Mouse (Mus musculus) hindbrain, embryonic 15.5 days (tissue): ENCODE data around the gene Nrxn1. TPM values are rescaled to one million over a fixed set of nuclear protein-coding genes. Genes with fewer than 3 reads are reported as not detected.

Source experiments
- ATAC-seq: fragments of 200-750 bp; cut with Nextera tagmentation; 2 replicates; pipeline ENCODE4 v1.8.0; 2017; ENCODE audit warnings: low read depth, moderate number of reproducible peaks, moderate TSS enrichment; ENCODE audit not compliant: low FRiP score
- H3K27ac ChIP-seq: fragments of 300-500 bp; sonication (generic); replicated peaks from 2 replicates; pipeline ENCODE4 v1.5.1; 2015; ENCODE audit warnings: mild to moderate bottlenecking, inconsistent platforms
- H3K27me3 ChIP-seq: fragments of 300-500 bp; sonication (generic); 2 replicates; pipeline ENCODE4 v1.6.1; 2015; ENCODE audit warnings: control low read depth, inconsistent platforms
- H3K36me3 ChIP-seq: fragments of 300-500 bp; sonication (generic); 2 replicates; pipeline ENCODE4 v1.6.1; 2015; ENCODE audit warnings: control low read depth, inconsistent platforms
- H3K4me1 ChIP-seq: fragments of 300-500 bp; sonication (generic); replicated peaks from 2 replicates; pipeline ENCODE4 v1.6.1; 2015; ENCODE audit warnings: control low read depth, inconsistent platforms
- H3K4me2 ChIP-seq: fragments of 300-500 bp; sonication (generic); 2 replicates; pipeline ENCODE4 v1.6.1; 2015; ENCODE audit warnings: moderate library complexity, mild to moderate bottlenecking, inconsistent platforms
- H3K4me3 ChIP-seq: fragments of 300-500 bp; sonication (generic); 2 replicates; pipeline ENCODE4 v1.5.1; 2015; ENCODE audit warnings: mild to moderate bottlenecking, inconsistent platforms
- H3K9ac ChIP-seq: fragments of 300-500 bp; sonication (generic); 2 replicates; pipeline ENCODE4 v1.6.1; 2015; ENCODE audit warnings: inconsistent platforms
- H3K9me3 ChIP-seq: fragments of 300-500 bp; sonication (generic); 2 replicates; pipeline ENCODE4 v1.6.1; 2016; ENCODE audit warnings: control low read depth, inconsistent platforms
- whole genome bisulfite sequencing: fragments of 180-500 bp; shearing (Covaris S2); methylation state at CpG from one replicate; pipeline ENCODE4 v1.1.7; 2015; 5-methylcytosine and 5-hydroxymethylcytosine counted together
- polyA plus RNA-seq: library from polyadenylated mRNA; unstranded; fragments of >200 nt; fragmentation: Nextera tagmentation; extraction: Ambion mirVana; gene quantifications from 2 replicates; pipeline ENCODE4 v1.2.1, GENCODE M21; 2015

Nrxn1 gene
- polyA plus RNA-seq, 1 experiment from 2014 or later: 241 TPM

DNA sequence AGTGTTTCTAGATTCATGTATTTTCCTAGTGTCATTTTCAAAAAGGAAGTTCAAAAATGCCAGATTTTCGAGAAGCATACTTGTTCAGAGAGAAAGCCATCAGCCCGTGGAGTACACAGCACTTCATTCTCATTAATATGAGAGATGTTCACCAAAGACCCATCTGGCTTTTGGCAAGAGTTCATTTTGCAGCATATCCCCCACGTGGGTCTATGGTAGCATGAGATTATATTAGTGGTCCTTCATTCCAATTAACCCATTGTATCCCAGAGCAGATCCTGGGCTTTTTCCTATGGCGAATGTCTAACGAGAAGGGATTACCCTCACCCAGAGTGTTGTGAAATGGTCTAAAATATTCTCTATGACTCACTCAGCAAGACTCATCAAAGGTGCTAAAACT is 1032.0 kb downstream of the Nrxn1 start:
- peak; percentile 63; the same call in 1 of the 2 replicates for ATAC-seq

DNA sequence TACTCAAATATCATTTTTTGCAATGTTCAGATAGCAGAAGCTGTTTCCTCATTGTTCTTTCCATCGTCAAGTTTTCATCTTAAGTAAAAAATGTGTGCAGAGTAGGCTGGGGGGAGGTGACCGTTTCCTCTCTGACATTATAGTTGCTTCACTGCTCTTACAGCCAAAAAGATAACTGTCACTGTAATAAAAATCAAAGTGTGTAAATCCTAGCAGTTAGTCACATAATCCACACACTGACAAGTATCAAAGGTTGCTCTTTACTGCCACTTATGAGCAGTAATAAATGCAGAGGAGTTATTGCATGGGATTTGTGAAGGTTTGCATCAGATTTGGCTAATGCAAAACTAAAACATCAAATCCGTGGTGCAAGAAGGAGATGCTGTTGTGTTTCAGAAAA is 1032.7 kb downstream of the Nrxn1 start:
- H3K27ac ChIP-seq: peak overlapping the region; percentile 72

More for the DNA sequence above, 1032.0 kb downstream of the Nrxn1 start:
- H3K9me3 ChIP-seq: no peaks in the 10 kb centered on the region
- H3K9ac ChIP-seq: no peak overlapping the region
- H3K4me3 ChIP-seq: no peak overlapping the region
- no peak overlapping the region for H3K4me2 ChIP-seq
- WGBS: 29% methylated on average over 5 of the region's 5 CpGs
- no peak overlapping the region for H3K27ac ChIP-seq
- peaks cover 22% of the 10 kb centered on the region for H3K4me1 ChIP-seq
- H3K27me3 ChIP-seq: no peaks in the 10 kb centered on the region
- H3K36me3 ChIP-seq: no peaks in the 10 kb centered on the region

DNA sequence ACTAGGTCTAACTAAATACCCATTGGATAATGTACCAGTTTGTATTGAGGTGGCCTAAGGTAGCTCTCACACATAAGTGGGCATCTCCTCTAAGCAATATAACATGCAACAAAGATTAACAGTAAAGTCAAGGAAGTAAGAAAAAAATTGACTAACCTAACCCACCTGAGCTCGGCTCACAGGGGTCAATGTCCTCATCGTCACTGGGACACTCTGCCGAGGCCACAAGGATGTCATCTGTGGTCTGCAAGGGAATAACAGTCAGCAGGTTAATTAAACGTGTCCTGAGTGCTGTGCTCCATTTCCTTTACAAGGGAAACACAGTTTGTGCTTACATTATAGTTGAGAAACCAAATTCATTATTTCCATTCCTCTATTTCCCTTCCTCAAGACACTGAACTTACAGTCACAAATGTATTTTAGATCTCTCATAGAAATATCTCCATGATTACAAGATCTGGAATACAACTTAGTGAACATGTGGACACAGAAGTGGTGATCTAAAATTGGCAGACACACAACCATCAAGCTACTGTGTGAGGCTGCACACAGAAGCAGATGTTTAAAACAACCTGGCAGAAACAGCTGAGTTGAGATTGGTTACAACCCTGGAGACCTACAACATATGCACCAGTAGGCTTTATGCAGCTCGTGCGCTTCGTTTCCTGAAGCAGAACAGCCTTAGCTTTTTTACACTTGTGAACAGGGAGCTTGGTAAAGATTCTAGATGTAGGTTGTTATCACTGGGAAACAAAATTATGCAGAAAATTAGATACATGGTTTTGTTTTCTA is 1033.4 kb downstream of the Nrxn1 start:
- Histone ChIP-seq H3K9me3 (no peaks in the 10 kb centered on the region), H3K4me2 (no peak overlapping the region), H3K27me3 (no peaks in the 10 kb centered on the region), H3K4me3 (no peak overlapping the region), H3K9ac (no peak overlapping the region), H3K27ac (0 out of 2 replicates have a peak overlapping the region, but pooled peaks have one; percentile 7), H3K4me1 (peaks cover 22% of the 10 kb centered on the region), H3K36me3 (no peaks in the 10 kb centered on the region)
- ATAC-seq: peak; percentile 59; the same call in 1 of the 2 replicates
- WGBS: 47% methylated on average over 7 of the region's 7 CpGs

More for the DNA sequence above, 1032.7 kb downstream of the Nrxn1 start:
- Histone ChIP-seq H3K9ac (no peak overlapping the region), H3K36me3 (no peaks in the 10 kb centered on the region), H3K4me2 (no peak overlapping the region), H3K4me3 (no peak overlapping the region), H3K9me3 (no peaks in the 10 kb centered on the region), H3K4me1 (peaks cover 22% of the 10 kb centered on the region), H3K27me3 (no peaks in the 10 kb centered on the region)
- 32% methylated on average over 3 of the region's 3 CpGs for WGBS
- no peak for ATAC-seq

DNA sequence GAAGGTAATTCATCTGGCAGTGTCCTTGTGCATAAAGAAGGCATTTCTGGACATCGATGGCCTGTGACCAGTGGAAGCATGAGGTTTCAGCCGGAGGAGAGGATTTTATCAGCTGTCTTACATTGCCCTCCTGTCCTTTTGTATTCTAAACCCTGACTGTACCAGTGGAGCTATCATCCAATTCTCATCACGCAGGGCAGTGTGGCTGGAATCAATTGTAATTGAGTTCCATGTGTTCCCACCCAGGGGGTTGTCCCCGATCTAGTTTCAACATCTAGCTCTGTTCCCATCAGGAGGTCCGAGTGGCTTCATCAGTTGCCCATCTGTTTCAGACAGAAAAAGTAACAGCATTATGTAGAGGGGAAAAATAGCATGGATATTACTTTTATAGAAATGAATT is 1038.6 kb downstream of the Nrxn1 start:
- Histone ChIP-seq H3K4me1 (peaks cover 1% of the 10 kb centered on the region; the same call in 1 of the 2 replicates), H3K36me3 (no peaks in the 10 kb centered on the region), H3K9me3 (no peaks in the 10 kb centered on the region), H3K27me3 (no peaks in the 10 kb centered on the region), H3K27ac (0 out of 2 replicates have a peak overlapping the region, but pooled peaks have one; percentile 55), H3K9ac (no peak overlapping the region), H3K4me3 (no peak overlapping the region), H3K4me2 (no peak overlapping the region)
- 18% methylated on average over 5 of the region's 5 CpGs for WGBS
- peak; percentile 75 for ATAC-seq

DNA sequence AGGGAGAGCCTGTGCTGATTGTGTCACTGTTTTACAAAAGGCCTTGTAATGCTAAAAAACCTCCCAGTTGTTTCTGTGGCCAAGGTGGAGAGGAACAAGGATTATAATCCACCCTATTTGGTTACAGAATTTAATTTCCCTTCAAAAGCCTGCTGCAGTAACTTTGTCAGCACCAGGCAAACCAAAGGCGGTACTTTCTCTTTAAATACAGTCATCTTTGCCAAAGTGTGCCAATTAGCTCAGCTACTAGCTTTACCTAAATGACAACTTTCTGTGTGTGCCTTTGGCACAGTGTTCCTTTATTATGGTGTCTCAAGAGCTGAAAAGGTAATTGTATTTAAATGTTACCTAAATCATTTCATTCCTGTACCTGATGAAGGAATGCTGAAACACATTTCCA is 1053.6 kb downstream of the Nrxn1 start:
- H3K27ac ChIP-seq: no peak overlapping the region
- no peaks in the 10 kb centered on the region for H3K9me3 ChIP-seq
- no peaks in the 10 kb centered on the region; the same call in 1 of the 2 replicates for H3K36me3 ChIP-seq
- no peaks in the 10 kb centered on the region for H3K4me1 ChIP-seq
- H3K27me3 ChIP-seq: no peaks in the 10 kb centered on the region
- WGBS: 59% methylated on average over 1 of the region's 1 CpGs
- H3K4me2 ChIP-seq: no peak overlapping the region
- no peak for ATAC-seq
- H3K9ac ChIP-seq: no peak overlapping the region
- no peak overlapping the region for H3K4me3 ChIP-seq

DNA sequence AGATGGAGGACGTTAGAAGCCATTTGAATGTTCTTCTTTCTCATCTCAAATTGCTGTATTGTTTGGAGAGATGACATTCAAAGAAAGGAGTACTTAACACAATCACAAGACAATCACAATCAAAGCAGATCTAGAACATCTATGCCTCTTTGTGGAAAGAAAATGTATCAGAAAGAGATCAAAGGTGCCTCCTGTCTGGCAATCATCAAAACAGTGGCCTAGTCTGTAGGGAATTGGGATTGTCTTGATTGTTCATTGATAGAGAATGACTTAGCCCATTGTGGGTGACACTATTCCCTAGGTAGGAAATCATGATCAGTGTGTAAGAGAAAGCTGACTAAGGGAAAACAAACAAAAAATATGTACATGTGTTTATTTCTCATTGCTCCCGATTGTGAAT is 1060.5 kb downstream of the Nrxn1 start:
- H3K9me3 ChIP-seq: no peaks in the 10 kb centered on the region
- ATAC-seq: no peak
- no peak overlapping the region for H3K9ac ChIP-seq
- no peaks in the 10 kb centered on the region for H3K4me1 ChIP-seq
- H3K36me3 ChIP-seq: no peaks in the 10 kb centered on the region; the same call in 1 of the 2 replicates
- no peak overlapping the region for H3K4me2 ChIP-seq
- H3K27me3 ChIP-seq: no peaks in the 10 kb centered on the region
- WGBS: 64% methylated on average over 2 of the region's 2 CpGs
- H3K4me3 ChIP-seq: no peak overlapping the region
- H3K27ac ChIP-seq: no peak overlapping the region

DNA sequence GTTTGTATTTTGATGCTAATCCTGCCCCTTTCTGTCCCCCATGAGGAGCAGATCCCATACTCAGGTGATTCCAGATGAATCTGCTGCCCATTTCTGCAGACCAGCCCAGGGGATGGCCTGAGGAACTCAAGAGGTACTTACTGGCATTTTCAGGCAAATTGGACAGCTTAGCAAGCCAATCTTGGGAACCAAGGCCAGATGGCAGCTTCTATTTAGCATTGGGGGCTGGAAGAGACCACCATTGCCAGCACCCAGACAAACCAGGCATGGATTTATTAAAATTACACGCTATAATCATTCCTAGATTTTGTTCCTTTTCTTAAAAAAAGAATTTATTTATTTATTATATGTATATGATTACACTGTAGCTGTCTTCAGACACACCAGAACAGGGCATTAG is 1076.2 kb downstream of the Nrxn1 start:
- no peak for ATAC-seq
- no peaks in the 10 kb centered on the region for H3K36me3 ChIP-seq

DNA sequence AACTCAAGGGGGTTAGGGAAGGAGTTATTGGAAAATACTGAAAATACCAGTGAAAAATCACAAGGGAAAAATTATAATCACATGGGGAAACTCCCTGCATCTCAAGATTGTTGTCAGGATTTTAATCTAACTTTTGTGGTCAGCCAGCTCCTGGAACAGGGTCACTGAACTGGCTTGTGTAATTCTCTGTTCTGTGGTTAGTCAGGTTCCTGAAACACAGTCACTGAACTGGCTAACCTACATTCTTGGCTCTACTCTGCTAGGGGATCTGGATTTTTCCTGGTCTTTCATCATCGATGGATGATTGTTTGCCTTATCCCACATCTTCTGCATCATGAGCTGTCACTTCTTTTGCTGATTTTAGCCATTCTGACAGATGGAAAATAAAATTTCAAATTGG is 1081.1 kb downstream of the Nrxn1 start:
- Histone ChIP-seq H3K9me3 (peaks cover 3% of the 10 kb centered on the region; the same call in 1 of the 2 replicates), H3K4me3 (no peak overlapping the region), H3K9ac (no peak overlapping the region), H3K4me1 (no peaks in the 10 kb centered on the region), H3K27ac (no peak overlapping the region), H3K36me3 (no peaks in the 10 kb centered on the region), H3K4me2 (no peak overlapping the region), H3K27me3 (no peaks in the 10 kb centered on the region)
- ATAC-seq: no peak
- 97% methylated on average over 1 of the region's 1 CpGs for WGBS

More for the DNA sequence above, 1076.2 kb downstream of the Nrxn1 start:
- Histone ChIP-seq H3K9ac (no peak overlapping the region), H3K27me3 (no peaks in the 10 kb centered on the region), H3K27ac (no peak overlapping the region), H3K4me3 (no peak overlapping the region), H3K9me3 (peaks cover 3% of the 10 kb centered on the region; the same call in 1 of the 2 replicates), H3K4me1 (no peaks in the 10 kb centered on the region), H3K4me2 (no peak overlapping the region)
- 75% methylated on average over 1 of the region's 1 CpGs for WGBS

DNA sequence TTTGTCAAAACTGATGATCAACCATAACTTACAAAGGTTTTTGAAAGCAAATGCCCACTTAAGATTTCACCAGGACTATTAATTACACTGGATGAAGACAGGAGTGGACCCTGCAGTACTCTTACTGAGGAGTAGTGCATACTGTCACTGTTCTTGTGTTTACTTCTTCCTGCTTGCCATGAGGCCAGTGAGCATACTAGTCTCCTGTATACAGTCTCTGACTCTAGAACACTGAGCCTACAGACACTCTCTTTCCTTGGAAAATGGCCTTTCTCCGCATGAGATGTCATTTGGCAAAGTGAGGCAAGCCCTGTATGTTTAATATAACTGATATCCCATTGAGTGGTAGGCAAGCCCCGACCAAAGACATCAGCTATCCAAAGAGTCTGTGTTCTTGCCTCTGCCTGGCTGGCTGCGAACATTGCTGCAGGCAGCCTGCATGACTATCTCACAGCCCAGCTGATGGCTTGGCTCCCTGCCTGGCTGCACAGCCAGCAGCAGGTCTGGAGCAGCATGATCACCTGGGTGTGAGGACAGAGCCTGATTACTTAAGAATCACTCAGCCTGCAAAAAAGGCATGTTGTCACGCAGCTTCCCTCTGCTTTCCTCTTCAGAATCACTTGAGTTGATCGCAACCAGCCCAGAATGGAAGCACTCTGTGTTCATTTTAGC is 1085.3 kb downstream of the Nrxn1 start:
- Histone ChIP-seq H3K27ac (no peak overlapping the region), H3K4me2 (no peak overlapping the region), H3K36me3 (no peaks in the 10 kb centered on the region), H3K4me1 (no peaks in the 10 kb centered on the region), H3K9me3 (no peaks in the 10 kb centered on the region), H3K27me3 (no peaks in the 10 kb centered on the region), H3K9ac (no peak overlapping the region), H3K4me3 (no peak overlapping the region)
- WGBS: 42% methylated on average over 5 of the region's 5 CpGs
- ATAC-seq: peak; percentile 81

DNA sequence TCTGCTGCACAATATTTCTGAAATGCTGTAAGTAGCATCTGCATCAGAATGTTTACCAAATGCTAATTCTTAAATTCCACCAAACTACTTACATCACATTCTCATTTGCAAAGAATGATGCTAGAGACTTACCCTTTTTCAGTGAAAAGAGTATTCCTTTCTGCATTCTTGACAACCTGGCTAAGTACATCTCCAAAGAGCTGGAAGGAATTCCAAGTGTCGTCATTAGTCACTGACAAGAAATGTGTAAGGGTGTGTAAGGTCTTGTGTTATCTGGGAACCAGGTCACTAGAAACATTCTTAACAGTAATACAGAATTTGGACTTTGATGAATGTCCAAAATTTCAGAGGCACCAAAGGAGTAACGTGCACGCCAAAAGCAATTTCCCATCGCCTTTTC is 1102.2 kb downstream of the Nrxn1 start:
- H3K36me3 ChIP-seq: no peaks in the 10 kb centered on the region
- H3K27ac ChIP-seq: no peak overlapping the region
- ATAC-seq: no peak
- 74% methylated on average over 4 of the region's 4 CpGs for WGBS
- no peak overlapping the region for H3K4me2 ChIP-seq
- no peak overlapping the region for H3K9ac ChIP-seq
- no peaks in the 10 kb centered on the region for H3K27me3 ChIP-seq
- no peaks in the 10 kb centered on the region for H3K9me3 ChIP-seq
- H3K4me1 ChIP-seq: no peaks in the 10 kb centered on the region
- H3K4me3 ChIP-seq: no peak overlapping the region
